Mouse (Mus musculus): ENCODE measurements around the gene Frs3.

The Frs3 gene

DNA sequence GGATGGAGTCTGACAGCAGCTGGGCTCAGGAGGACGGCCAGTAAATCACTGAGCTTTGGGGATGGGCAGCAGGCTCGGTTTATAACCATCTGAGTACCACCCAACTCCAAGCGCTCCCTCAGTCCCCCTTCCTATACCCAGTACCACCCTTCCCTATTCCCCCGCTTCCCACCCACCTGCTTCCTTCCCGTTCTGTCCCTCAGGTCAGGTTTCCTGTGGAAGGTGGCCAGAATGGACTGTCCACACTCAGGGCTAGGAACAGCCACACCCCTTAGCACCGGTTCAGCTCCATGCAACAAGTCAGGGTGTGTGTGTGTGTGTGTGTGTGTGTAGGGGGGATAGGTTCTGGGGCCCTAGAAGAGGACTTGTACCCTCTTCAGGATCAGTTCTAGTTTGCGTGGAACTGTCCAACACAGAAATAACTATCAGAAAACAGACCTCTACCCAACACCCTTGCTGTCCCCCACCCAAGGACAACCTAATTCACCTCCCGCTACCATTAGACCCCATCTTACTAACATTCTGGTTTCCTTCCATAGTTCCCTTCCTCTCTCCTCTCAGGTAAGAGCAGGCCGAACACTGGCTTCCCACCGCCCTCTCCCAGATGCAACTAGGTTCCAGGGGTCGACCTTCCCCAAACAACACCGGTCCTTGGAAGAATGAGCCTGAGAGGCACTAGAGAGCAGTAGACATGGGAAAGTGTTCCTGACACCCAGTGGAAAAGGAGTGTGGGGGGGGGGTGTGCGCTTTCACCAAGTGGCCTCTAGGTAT, 5.0 kb downstream of the Frs3 start:
- no peak for DNase-seq

- no peak for DNase-seq
These were observed 5.4 kb downstream of the Frs3 start, which contains the start of gene Gm21981 for GRCm38 (mm10) chr17:47694442-47694502. TSS of gene Gm21981 (minus strand) at chr17:47694455.

DNA sequence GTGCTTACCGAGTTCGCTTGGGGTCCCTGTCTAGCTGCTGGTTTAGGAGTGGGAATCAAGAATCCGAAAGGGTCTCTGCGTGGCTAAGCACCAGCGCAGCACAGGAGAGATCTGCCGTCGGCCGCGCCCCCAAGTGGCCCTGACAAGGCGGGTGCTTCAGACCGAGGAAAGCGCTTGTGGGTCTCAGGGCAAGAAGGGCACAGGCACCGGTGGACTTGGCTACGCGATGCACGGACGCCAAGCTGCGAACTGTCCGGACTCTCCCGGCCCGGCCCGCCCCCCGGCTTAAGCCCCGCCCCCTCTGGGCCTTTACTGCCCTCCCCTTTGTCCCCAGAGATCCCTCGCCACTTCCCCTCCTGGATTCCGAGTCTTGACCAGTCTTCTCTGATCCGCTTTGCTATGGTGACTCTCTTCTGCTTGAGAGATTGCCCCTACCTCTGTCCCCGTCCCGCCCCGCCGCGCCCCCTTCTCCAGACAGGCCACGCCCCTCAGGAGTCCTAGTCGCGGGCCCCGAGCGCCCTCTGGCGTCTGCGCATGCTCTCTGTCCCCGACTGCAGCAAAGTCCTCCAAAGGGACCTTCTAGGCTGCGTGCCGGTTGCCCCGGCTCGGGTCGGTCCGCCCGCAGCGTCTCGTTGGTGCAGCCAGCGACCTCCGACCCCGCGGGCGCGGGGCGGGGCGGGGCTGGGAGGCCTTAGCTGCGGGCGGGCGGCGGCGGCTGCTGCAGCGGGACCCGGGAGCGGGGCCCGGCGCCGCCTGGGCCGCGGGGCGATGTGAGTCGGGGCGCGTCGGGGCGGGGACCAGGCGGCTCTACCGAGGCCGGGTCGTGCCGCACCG, 5.9 kb downstream of the Frs3 start, which contains the start of gene Prickle4:
Gene Prickle4 (minus strand): TSS at position 234 of the 834 bp plus-strand sequence.
- DNase-seq = peak; percentile 99

DNA sequence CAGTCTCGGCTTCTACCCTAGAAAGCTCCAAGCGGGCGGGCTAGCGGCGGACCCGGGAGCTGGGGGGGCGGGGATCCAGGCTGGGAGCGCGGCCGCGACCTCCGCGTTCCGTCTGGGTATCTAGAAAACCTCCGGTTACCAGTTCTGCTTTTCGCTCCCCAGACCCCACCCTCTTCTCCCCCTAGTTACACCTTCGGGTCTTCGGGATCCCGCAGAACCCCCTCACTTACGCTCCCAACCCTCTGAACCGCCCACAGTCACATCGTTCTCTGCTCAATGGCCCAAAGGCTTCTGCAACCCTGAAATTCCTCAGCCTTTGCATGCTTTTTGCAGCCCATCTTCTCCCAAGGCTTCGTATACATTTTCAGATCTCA, 6.5 kb downstream of the Frs3 start:
- no peak for DNase-seq

- DNase-seq = no peak
These were observed 9.3 kb downstream of the Frs3 start for GRCm38 (mm10) chr17:47698156-47698555.

DNA sequence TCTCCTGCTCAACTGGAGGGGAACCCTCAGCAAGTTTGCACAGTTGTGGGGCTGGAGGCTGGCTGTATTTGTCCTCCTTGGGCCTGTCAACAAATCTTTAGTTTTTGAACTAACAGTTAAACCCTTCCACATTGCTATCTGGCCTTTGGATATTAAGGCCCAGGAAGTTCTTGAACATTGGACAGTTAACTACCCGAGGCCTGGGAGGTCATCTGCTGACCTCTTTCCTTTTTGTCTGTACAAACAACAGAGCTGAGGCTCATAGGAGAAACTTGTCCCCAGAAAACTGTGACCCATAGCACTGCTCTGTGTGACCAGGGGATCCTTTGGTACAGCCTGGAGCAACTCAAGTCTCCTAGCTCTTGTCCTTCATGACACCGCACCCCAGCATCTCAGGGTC, 10.2 kb downstream of the Frs3 start:
- DNase-seq = no peak

DNA sequence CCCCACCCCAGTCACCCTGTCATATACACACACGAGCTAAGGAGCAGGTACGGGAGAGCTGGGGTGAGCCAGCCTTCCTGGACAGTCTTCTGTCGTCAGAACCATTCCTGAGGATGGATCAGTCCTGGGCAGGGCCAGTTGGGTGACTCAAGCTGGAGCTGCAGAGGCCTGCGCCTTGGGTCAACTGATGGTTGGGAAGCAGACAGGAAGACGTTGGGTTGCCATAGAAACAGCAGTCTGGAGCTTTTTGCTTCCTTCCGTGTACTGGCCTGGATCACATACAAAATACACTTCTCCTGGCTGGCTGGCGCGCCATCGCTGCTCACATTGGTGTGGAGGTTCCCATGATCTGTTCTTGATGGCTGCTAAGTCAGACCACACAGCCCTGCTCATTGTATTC, 13.0 kb downstream of the Frs3 start:
- DNase-seq = no peak

GRCm38 (mm10) chr17:47702548-47703345, 13.9 kb downstream of the Frs3 start:
- no peak for DNase-seq

DNA sequence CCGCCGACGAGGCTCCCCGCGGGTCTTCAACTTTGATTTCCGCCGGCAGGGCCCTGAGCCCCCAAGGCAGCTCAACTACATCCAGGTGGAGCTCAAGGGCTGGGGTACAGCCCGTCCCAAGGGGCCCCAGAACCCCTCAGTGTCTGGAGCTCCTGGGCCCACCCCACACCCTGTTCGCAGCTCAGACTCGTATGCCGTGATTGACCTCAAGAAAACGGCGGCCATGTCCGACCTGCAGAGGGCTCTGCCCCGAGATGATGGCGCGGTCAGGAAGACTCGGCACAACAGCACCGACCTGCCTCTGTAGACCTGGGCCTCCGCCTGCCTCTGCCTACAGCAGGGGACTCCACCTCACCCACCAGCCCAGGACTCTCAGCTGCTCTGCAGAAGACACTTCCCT, 14.7 kb downstream of the Frs3 start:
- no peak for DNase-seq

DNA sequence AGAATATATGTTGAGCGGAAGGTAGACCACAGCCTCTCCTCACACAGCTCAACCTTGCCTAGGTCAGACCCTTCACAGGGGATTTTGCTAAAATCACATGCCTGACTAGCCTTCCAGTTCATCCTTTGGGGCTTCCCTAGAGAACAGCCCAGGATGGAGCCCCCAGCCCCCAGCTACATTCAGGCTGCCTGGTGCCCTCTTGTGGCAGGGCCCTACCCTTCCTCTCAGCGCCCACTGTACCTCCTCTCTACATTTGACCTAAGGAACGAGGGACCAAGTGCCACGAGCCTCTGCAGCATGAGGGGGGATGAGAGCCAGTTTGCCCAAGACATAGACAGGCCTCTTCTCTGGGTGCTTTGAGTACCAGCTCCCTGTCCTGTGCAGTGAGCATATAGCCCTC, 15.9 kb downstream of the Frs3 start:
- no peak for DNase-seq

DNA sequence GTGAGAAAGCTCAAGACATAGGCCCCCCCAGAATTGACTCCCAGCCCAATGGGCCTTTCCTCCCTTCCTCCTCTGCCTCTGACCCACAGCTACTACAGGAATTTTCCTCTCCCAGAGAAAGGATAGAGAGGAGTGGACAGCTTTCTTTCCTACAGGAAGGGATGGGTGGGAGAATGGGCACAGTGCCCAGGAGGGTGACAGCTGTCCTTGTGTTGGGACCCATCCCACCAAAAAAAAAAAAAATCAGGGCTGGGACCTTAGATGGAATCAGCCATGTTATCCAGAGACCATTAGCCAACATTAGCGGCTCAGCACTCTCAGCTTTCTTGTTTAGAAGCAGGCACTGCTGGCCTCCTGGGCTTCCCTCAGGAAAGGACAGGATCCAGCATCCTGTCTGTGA, 17.4 kb downstream of the Frs3 start:
- no peak for DNase-seq

DNA sequence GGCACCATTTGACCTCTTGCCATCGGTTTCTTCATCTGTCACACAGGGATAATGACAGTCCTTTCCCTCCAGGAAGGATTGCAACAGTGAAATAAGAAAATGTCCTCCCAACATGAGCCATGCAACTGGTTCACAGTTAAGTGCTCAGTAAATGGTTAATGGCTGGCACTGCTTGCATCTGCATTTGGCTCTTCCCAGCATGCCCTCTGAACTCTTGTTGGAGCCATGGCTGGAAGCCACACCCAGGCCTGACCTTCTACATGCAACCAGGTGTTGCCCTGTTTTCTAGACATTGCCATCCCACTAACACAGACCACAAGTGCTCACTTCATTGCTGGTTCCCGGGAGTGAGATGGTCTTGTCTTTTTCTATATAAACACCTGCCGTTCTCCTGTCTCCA, 19.1 kb downstream of the Frs3 start:
- no peak for DNase-seq

DNA sequence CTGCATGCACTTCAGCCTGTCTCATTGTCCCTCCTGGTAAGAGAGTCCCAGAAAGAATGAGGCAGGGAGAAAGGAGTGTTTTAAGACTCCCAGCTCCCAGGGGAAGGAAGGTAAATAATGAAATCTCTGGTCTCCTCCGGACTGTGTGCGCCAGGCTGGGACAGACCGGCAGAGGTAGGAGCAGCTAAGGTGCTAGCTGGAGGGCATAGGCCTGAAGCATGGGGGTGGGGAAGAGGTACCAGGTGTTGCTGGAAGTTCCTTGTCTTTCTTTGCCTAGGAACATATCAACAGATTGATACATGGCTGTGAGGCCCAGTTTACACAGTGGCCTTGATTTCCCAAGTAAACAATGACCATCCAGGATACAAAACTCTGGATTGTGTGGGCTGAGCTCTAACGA, 20.1 kb downstream of the Frs3 start:
- no peak for DNase-seq

DNA sequence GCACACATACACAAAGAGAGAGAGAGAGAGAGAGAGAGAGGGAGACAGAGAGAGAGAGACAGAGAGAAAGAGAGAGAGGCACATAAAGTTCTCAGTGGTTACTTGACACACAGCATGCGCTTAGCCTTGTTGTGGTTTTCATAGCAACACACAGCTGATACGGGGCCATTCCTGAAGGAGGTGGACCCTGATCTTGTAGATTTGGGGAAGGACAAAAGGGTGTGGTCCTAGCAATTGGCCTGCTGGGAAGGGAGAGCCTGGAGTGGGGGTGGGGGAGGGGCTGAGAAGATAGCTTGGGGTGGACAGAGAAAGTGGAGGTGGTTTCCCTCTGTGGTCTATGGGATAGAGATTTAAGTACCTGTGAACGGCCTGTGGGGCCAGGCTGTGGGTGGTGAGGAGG, 21.2 kb downstream of the Frs3 start:
- DNase-seq = no peak

DNA sequence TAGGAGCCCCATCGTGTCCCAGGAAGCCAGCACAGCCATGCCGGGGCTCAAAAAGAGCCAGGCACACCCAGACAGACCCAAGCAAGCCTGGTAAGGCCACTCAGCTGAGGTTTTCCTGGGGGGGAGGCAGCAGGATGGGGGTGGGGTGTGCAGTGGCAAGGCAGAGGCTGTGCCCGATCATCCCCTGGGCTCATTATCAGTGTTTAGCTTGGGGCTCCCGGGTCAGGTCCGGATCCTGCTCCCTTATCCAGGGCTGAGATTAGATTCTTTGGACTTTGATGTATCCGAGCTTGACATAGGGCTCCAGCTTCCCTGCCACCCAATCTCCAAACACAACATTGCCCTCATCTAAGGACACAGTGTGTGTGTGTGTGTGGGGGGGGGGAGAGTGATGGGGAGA, 23.1 kb downstream of the Frs3 start:
- DNase-seq = no peak

GRCm38 (mm10) chr17:47712889-47713571, 24.2 kb downstream of the Frs3 start:
- DNase-seq = no peak

- no peak for DNase-seq
These were observed 26.2 kb downstream of the Frs3 start for GRCm38 (mm10) chr17:47715037-47715436.

- no peak for DNase-seq
These were observed 32.4 kb downstream of the Frs3 start for GRCm38 (mm10) chr17:47721183-47721582.

- DNase-seq = no peak
These were observed 37.7 kb downstream of the Frs3 start, which contains the start of gene Pgc for GRCm38 (mm10) chr17:47726566-47726965. TSS of gene Pgc (plus strand) at chr17:47726842.

GRCm38 (mm10) chr17:47730633-47731575, 42.1 kb downstream of the Frs3 start:
- DNase-seq = no peak

GRCm38 (mm10) chr17:47735553-47736100, 46.8 kb downstream of the Frs3 start:
- DNase-seq = no peak

- DNase-seq = peak; percentile 99
These were observed 48.0 kb downstream of the Frs3 start, which contains the start of gene Tfeb for GRCm38 (mm10) chr17:47736856-47737255. TSS of gene Tfeb (plus strand) at chr17:47737030.

Measured in right cerebral cortex, postnatal 4 days (tissue).